Mouse (Mus musculus): ENCODE measurements around the gene Gm3642. TPM values are rescaled to one million over a fixed set of nuclear protein-coding genes. Genes with fewer than 3 reads are reported as not detected.
"Not testable (repeated sequence)": the region's sequence is repeated elsewhere in the genome, so short reads cannot be mapped to it uniquely, and the experiment has no call there.

Gene Gm3642
- total RNA-seq (2021) = not detected in 2 replicates
- long read RNA-seq, experiment 1 = 0 reads
- long read RNA-seq, experiment 2 = 0 reads

GRCm38 (mm10) chr14:6840211-6840610, at the start of gene Gm3642:
Gene Gm3642, minus strand, starts transcription at chr14:6840311.
- not testable (repeated sequence) for DNase-seq

GRCm38 (mm10) chr14:6889521-6890012, 49.5 kb upstream of the Gm3642 start, which contains the start of gene Gm3667:
Gene Gm3667, minus strand, starts transcription at chr14:6889962.
- peak; percentile 4 for DNase-seq

GRCm38 (mm10) chr14:6888811-6889210, 48.7 kb upstream of the Gm3642 start:
- not testable (repeated sequence) for DNase-seq

- DNase-seq = not testable (repeated sequence)
Observed at GRCm38 (mm10) chr14:6823297-6823696, 16.8 kb downstream of the Gm3642 start.

Other genes with a start within 250 kb of the Gm3642 start
- 0.78 and 0.98 TPM in 2 replicates for gene Gm3629, start 249.7 kb downstream of the Gm3642 start, total RNA-seq (2021)
- not detected in 2 replicates for gene Gm3460, start 217.9 kb downstream of the Gm3642 start, total RNA-seq (2021)
- gene Gm10251, start 156.1 kb downstream of the Gm3642 start, total RNA-seq (2021) = not detected in 2 replicates
- gene Gm8050, start 120.1 kb downstream of the Gm3642 start, total RNA-seq (2021) = not detected in 2 replicates
- gene Gm3636, start 98.0 kb downstream of the Gm3642 start, total RNA-seq (2021) = 0.94 and 1.1 TPM in 2 replicates
- gene Gm8362, start 65.9 kb downstream of the Gm3642 start, total RNA-seq (2021) = not detected in 2 replicates
- 0.41 and 0.90 TPM in 2 replicates for gene Gm3667, start 49.7 kb upstream of the Gm3642 start, total RNA-seq (2021)
- gene Gm6356, start 133.5 kb upstream of the Gm3642 start, total RNA-seq (2021) = not detected in 2 replicates
- gene Gm10406, start 187.1 kb upstream of the Gm3642 start, total RNA-seq (2021) = 0.37 TPM in 1 of 2 replicates, not detected in the other
- not detected in 2 replicates for gene Gm3685, start 204.7 kb upstream of the Gm3642 start, total RNA-seq (2021)

All from adrenal gland, postnatal 14 days (tissue).